Mouse (Mus musculus) right cerebral cortex, adult 18-20 months (tissue): ENCODE data around the gene Calu.
"Not testable (repeated sequence)": the region's sequence is repeated elsewhere in the genome, so short reads cannot be mapped to it uniquely, and the experiment has no call there.

Experiments
- DNase-seq: peaks from one replicate; pipeline ENCODE4 v3.0.0; 2022; ENCODE audit warnings: mixed read lengths

The Calu gene

DNA sequence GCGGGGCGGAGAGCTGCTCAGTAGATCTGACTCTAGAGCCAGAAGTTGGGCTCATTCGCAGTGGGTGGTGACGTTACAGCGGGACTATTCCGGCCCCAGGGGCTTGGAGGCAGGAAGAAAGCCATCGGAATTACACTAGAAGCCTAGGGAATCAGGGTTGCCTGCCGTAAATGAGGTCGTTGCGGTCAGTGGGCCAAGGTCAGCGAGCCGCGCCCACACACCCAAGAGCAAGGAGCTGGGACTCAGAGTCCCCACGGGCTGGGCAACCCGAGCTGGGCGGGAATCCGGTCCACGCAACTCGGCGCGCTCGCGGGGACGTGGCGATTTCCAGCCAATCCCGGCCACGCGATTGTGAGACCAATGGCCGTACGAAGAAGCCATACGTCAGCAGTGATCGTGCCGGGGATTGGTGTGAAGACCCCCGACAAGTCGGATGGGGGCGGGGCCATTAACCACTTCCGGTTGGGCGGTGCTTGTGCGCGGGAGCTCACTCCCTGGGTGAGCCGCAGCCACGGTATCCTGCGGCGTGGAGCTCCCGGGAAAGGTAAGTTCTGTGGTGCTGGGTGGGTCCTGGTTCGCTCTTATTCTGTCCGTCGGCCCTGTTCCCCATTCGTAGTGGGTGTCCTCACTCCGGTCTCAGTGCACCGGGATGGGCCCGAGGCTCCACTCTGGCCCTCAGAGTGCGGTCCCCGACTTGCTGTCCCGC is at the start of gene Calu:
Gene Calu, plus strand, starts transcription at position 405 of the 706 bp plus-strand sequence.
- peak; percentile 100 for DNase-seq

DNA sequence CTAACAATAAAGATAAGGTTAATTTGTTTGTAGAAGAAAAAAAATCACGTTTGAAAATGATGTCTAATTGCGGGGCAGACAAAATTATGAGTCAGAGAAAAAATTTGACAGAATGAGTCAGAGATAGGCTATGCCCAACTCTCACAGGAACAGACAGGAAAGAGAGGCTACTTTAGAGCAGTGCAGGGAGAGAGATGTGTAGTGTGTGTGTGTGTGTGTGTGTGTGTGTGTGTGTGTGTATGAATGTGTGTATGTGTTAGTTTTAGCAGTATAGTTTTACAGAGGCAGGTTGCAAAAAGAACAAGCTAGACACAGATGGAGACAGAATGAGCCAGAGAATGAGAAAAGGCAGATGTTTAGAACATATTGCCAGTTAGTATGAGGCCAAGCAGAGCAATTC is 48.8 kb upstream of the Calu start:
- no peak for DNase-seq

GRCm38 (mm10) chr6:29303251-29303650 is 44.6 kb upstream of the Calu start:
- DNase-seq: no peak

GRCm38 (mm10) chr6:29303726-29304125 is 44.1 kb upstream of the Calu start:
- no peak for DNase-seq

DNA sequence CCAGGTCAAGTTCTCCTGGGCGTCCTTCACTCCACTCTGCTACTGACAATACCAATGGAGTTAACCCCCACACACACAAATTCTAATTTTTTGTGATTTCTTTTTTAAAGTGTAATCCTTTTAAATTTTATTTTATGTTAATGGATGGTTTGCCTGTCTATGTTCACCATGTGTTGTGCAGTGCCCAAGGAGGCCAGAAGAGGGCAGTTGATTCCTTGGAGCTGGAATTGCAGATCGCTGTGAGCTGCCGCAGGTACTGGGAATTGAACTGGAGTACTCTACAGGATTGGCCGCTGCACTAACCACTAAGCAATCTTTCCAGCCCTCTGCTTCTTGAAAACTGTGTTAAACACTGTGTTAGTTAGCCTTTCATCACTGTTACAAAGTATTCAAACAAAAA is 42.4 kb upstream of the Calu start:
- no peak for DNase-seq

DNA sequence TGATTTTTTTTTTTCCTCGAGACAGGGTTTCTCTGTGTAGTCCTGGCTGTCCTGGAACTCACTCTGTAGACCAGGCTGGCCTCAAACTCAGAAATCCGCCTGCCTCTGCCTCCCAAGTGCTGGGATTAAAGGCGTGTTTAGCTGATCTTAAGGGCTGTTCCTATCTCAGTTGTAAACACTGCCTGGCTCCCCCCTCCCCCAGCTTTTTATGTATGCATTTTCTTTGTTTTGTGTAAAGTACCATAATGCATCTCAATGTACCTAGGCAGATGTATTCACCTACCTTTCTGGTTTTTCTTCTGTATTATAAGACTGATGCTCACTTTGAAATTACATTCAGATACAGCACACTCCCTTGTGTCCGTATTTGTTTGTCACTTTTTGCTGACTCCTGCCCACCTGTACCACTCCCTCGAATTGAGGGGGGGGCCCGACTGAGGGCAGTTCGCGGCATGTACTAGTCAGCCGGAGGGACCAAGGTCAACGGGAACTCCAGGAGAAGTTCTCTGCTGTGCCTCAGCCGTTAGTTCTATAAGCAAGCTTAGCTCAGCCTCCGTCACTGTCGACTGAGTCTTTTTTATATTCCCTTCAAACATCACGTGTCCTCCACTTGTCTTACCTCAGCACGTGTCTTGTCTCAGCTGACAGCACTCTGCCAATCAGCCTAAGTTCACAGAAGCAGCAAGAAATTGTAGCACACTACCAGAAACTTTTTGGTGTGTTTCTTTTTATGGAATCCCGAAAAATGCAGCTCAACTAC is 38.8 kb upstream of the Calu start:
- no peak for DNase-seq

DNA sequence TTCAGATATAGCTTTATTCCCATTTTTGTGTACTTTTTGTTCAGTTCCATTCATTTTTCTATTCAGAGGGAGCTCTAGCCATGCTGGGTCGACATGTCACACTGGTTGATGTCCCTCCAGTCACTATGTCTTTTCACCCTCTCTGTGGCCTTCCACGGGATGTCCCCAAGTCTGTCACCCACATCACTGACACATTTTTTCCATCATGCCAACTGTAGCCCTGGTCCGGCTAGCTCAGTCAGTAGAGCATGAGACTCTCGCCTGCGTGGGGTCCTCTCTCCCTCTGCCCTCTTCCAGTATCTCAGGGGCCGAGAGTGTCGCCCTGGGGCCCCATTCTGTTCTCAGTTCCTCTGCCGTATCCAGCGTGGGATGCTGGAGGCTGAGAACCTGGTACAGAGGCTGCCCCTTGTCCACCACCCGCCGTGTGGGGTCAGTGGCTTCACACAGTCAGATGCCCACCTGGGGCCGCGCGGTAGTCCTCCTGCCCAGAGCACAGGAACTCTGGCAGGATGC is 34.1 kb upstream of the Calu start:
- no peak for DNase-seq

GRCm38 (mm10) chr6:29317286-29317685 is 30.6 kb upstream of the Calu start:
- DNase-seq: no peak

GRCm38 (mm10) chr6:29317941-29318340 is 29.9 kb upstream of the Calu start:
- DNase-seq: no peak

- DNase-seq: no peak
Observed at GRCm38 (mm10) chr6:29318879-29319278, 29.0 kb upstream of the Calu start, which contains the start of gene Fam71f1. Gene Fam71f1, plus strand, starts transcription at chr6:29319140.

GRCm38 (mm10) chr6:29321586-29321985 is 26.3 kb upstream of the Calu start:
- DNase-seq: no peak

- no peak for DNase-seq
Observed at GRCm38 (mm10) chr6:29322147-29322546, 25.7 kb upstream of the Calu start.

GRCm38 (mm10) chr6:29322735-29323134 is 25.1 kb upstream of the Calu start:
- DNase-seq: no peak

DNA sequence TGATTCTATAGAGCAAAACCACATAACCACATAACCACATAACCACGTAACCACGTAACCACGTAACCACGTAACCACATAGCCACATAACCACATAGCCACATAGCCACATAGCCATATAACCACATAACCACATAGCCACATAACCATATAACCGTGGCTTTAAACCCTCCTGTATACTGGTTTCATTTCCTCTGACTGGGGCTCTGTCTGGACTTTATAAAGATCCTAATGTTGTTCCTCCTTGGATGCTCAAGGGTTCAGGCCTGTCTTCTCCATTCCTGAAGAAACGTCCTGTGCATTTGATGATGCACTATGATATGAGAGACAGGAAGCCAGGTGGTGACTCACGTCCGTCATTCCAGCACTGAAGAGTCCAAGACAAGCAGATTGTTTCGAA is 20.9 kb upstream of the Calu start:
- no peak for DNase-seq

DNA sequence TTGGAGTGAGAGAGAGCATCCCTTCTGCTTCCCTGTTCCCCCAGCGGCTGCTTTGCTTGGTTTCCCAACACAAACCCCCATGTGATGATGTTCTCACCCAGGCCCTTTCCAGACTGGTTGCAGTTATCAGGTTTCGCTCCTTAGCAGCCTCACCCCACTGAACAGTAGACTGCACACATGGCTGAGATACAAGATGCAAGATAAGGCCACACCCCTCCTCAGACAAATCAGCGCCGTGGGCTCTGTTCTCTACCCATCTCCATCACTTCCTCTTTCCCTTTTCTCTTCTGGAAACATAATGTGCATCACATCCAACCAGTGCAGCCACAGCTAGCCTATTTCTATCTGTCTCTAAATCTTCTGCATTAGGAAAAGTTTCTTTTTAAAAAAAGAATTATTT is 18.4 kb upstream of the Calu start:
- DNase-seq: no peak

DNA sequence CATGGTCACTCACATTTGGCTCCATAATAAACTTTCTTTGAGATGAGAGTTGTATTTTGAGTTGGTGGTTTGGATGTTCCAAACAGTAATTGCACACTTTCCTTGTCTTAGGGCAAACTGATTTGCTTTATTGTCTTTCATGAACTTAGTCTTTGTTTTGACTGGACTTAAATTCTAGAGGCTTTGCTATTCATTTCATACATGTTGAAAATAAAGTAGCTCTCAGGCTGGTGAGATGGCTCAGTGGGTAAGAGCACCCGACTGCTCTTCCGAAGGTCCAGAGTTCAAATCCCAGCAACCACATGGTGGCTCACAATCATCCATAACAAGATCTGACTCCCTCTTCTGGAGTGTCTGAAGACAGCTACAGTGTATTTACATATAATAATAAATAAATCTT is 1.4 kb upstream of the Calu start:
- DNase-seq: not testable (repeated sequence)

DNA sequence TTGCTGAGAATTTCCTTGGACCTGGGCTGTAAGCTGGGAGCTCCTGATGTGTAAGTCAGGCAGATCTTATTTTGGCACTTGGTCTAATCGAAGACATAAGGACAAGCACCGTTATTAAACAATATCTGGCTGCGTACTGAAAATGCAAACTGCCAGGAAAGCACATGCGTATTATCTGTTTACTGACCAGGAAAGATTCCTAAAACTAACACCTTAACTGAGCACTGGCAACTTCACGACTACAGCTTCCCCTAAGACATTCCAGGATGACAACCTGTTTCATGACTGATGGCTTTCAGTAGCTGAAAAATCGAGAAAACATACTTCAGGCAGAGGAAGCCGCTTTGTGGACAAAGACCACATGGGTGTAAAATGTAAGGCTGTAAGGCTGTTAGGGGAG is 680 bp upstream of the Calu start:
- no peak for DNase-seq

DNA sequence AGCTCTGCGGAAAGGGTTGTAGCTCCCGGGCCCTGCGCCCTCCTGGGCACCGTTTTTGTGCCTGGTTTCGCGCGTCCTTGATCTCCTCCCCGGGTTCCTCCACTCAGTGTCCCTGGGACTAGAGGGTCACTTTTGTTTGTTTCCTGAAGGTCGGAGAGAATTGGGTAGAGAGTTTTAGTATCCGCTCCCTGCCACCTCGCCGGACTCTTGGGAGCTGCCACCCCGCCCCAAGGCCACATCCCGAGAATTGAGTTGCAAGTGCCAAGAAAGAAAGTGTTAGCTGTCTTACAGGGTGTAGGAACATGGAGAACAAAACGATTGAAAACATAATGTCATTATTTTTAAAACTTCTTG is 479 bp downstream of the Calu start:
- DNase-seq: no peak

DNA sequence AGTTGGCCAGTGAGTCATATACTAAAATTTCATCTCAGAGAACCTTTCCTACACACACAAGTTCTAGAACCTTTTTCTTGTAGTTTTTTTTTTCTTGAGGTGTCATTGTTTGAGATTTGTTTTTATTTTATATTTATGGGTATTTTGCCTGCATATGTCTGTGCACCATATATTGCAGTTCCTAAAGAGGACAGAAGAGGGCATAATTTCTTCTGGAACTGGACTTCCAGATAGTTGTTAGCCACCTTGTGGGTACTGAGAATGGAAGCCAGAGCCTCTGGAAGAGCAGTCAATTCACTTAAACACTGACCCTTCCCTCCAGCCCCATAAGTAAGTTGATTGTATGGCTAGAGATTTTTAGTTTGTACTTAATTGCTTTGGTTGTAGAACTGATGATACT is 3.7 kb downstream of the Calu start:
- DNase-seq: no peak

DNA sequence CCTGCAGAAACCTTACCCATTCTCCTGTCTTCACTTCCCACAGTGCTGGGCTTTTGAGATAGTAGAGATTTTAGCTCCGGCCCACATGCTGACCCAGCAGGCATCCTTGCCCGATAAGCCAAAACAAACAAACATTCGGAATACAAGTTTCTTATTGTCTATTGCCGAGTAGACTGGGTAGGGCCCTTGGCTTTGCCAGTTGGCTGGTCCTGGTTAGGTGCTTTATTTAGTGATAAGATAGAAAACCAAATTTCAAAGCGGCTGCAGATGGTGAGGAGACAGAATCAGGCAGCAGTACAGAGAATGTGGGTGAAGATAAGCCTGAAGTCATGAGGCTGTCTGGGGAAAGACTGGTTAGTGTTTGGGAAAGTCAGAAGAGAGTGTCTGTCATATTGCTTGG is 4.9 kb downstream of the Calu start:
- DNase-seq: no peak

DNA sequence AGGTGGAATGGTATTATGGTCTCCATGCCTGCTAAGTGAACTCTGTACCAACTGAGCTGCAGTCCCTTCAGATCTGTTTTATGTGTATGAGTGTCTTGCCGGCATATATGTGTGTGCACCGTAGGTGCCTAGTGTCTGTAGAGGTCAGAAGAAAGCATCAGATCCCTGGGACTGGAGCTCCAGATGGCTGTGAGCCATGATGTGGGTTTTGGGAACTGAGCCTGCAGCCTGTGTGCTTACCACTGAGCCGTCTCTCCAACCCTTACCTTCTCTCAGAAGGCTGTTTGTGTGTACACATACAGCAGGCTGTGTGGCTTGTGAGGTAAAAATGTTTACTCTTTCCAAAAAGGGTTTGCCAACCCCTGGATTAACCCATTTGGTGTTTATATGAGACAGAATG is 11.5 kb downstream of the Calu start:
- no peak for DNase-seq

- DNase-seq: no peak
Observed at GRCm38 (mm10) chr6:29360211-29360610, 12.3 kb downstream of the Calu start.

- DNase-seq: no peak
Observed at GRCm38 (mm10) chr6:29362246-29363128, 14.6 kb downstream of the Calu start.
